Mouse (Mus musculus) intestine, postnatal 0 days (tissue): ENCODE results near the gene Bag5. TPM values are rescaled to one million over a fixed set of nuclear protein-coding genes. Genes with fewer than 3 reads are reported as not detected.
"Not testable (repeated sequence)": the region's sequence is repeated elsewhere in the genome, so short reads cannot be mapped to it uniquely, and the experiment has no call there.

Experiments used
- ATAC-seq: fragments of 200-750 bp; cut with Nextera tagmentation; 2 replicates; pipeline ENCODE4 v1.8.0; 2017; ENCODE audit warnings: mild to moderate bottlenecking, moderate TSS enrichment, moderate library complexity
- H3K27ac ChIP-seq: fragments of 300-500 bp; sonication (generic); 2 replicates; pipeline ENCODE4 v1.5.1; 2014; ENCODE audit warnings: mild to moderate bottlenecking, low read depth, low read length, moderate library complexity
- H3K27me3 ChIP-seq: fragments of 300-500 bp; sonication (generic); replicated peaks from 2 replicates; pipeline ENCODE4 v1.6.1; 2014; ENCODE audit warnings: low read length, mixed read lengths; ENCODE audit not compliant: control insufficient read depth, insufficient read depth
- H3K36me3 ChIP-seq: fragments of 300-500 bp; sonication (generic); 2 replicates; pipeline ENCODE4 v1.6.1; 2014; ENCODE audit warnings: mild to moderate bottlenecking, moderate library complexity; ENCODE audit not compliant: control insufficient read depth, insufficient read depth
- H3K4me1 ChIP-seq: fragments of 300-500 bp; sonication (generic); replicated peaks from 2 replicates; pipeline ENCODE4 v1.6.1; 2014; ENCODE audit warnings: antibody characterized with exemption, low read length, mixed read lengths; ENCODE audit not compliant: control insufficient read depth, insufficient read depth
- H3K4me2 ChIP-seq: fragments of 300-500 bp; sonication (generic); replicated peaks from 2 replicates; pipeline ENCODE4 v1.6.1; 2014; ENCODE audit warnings: low read depth, mild to moderate bottlenecking, moderate library complexity
- H3K4me3 ChIP-seq: fragments of 300-500 bp; sonication (generic); 2 replicates; pipeline ENCODE4 v1.5.1; 2014; ENCODE audit warnings: low read depth, low read length
- H3K9ac ChIP-seq: fragments of 300-500 bp; sonication (generic); 2 replicates; pipeline ENCODE4 v1.6.1; 2014; ENCODE audit warnings: mild to moderate bottlenecking, low read depth, low read length
- H3K9me3 ChIP-seq: fragments of 300-500 bp; sonication (generic); 2 replicates; pipeline ENCODE4 v1.6.1; 2016; ENCODE audit warnings: mixed run types; ENCODE audit not compliant: control insufficient read depth
- CTCF ChIP-seq: sonication (generic); IDR thresholded peaks from 2 replicates; pipeline ENCODE4 v1.5.1; 2016; ENCODE audit warnings: low read depth, mild to moderate bottlenecking, control low read depth, antibody characterized with exemption, moderate library complexity
- WGBS: fragments of 180-500 bp; shearing (Covaris S2); extraction: QIAGEN DNeasy Blood & Tissue Kit; methylation state at CpG from one replicate; pipeline ENCODE4 v1.1.7; 2014; 5-methylcytosine and 5-hydroxymethylcytosine counted together
- polyA plus RNA-seq: library from polyadenylated mRNA; unstranded; fragments of >200 nt; fragmentation: Nextera tagmentation; extraction: Ambion mirVana; gene quantifications from 2 replicates; pipeline ENCODE4 v1.2.1, GENCODE M21; 2015

Gene Bag5
- polyA plus RNA-seq, 1 experiment from 2014 or later: 29.6 TPM

DNA sequence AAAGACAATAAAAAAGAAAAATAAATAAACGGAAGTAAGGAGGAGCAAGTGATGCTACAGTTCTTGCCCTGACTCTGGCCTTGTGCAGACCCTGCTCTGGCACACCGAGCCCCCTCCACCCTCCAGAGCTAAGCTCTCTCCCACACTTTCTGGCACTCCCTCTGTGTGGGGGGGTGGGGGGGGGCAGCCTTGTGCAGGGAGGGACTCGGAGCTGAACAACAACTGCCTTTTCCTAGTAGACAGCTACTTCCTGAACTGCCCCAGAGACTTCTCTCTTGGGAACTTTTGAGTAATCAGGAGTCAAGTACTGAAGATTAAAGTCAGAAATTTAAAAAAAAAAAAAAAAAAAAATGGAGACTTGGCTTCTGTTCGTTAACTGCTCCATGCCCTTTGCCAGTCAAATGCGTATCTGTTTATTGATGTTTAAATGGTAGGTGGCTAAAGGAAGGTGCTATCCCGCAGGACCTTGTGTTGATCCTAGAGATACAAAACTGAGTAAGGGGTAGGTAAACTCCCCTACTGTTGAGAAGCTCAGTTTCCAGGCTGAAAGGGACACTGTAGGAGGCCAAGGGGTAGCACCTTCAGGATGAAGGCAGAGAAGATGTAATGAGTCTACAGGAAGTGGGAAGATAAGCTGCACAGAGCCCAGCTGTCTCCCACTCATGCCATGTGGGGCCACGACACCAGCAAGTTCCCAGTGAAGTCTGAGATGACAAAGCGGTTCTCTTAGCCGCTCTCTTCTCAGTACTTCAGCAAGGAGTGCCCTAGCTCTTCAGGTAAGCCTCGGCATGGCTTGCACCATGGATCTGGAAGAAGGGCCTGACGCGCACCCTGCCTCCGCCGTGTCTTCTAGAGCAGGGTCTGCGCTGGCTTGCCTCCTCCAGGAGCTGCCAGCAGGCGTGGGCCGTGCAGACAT lies 49.6 kb downstream of the Bag5 start:
- no peak for ATAC-seq
- H3K27ac ChIP-seq: no peak overlapping the region
- no peaks in the 10 kb centered on the region for H3K4me1 ChIP-seq
- peaks cover 15% of the 10 kb centered on the region for H3K36me3 ChIP-seq
- no peak overlapping the region for H3K4me2 ChIP-seq
- no peak overlapping the region for H3K9ac ChIP-seq
- no peaks in the 10 kb centered on the region for H3K9me3 ChIP-seq
- WGBS: 59% methylated on average over 17 of the region's 17 CpGs
- no peaks in the 10 kb centered on the region for H3K27me3 ChIP-seq
- no peak overlapping the region for H3K4me3 ChIP-seq
- TF ChIP-seq CTCF: no peak; the same call in 1 of the 2 replicates

DNA sequence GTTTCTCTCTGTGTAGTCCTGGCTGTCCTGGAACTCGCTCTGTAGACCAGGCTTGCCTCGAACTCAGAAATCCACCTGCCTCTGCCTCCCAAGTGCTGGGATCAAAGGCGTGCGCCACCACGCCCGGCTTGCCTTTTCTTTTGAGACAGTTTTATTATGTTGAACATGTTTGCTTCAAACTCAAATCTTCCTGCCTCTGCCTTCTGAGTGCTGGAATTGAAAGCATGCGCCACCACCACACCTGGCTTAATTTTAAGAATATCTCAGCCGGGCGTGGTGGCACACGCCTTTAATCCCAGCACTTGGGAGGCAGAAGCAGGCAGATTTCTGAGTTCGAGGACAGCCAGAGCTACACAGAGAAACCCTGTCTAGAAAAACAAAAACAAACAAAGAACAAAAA lies 51.5 kb downstream of the Bag5 start:
- not testable (repeated sequence) for H3K27ac ChIP-seq, H3K27me3 ChIP-seq, H3K9me3 ChIP-seq, H3K4me3 ChIP-seq, H3K4me1 ChIP-seq, H3K4me2 ChIP-seq, H3K9ac ChIP-seq, ATAC-seq
- WGBS: 98% methylated on average over 11 of the region's 11 CpGs
- H3K36me3 ChIP-seq: peaks cover 30% of the 10 kb centered on the region

DNA sequence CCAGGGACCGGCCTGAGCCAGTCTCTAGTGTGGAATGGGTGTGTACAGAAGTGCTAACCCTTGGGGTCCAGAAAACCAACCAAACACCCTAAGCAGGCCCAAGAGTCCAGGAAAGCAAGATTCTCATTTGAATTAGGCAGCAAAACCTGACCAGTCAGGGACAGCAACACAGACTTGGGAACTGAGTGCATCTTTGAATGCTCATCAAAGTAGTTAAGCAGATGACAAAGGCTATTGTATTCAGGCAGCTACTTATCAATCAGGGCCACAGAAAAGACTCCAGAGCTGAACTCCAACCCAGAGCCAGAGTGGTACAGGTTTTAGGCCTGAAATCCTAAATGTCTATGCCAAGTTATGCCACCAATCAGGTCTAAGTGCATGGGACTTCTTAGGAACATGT lies 52.4 kb downstream of the Bag5 start:
- ATAC-seq: no peak
- H3K27ac ChIP-seq: no peak overlapping the region
- H3K27me3 ChIP-seq: no peaks in the 10 kb centered on the region
- H3K4me2 ChIP-seq: no peak overlapping the region
- H3K36me3 ChIP-seq: peaks cover 38% of the 10 kb centered on the region
- H3K9me3 ChIP-seq: no peaks in the 10 kb centered on the region
- no peaks in the 10 kb centered on the region for H3K4me1 ChIP-seq
- no peak overlapping the region for H3K4me3 ChIP-seq
- H3K9ac ChIP-seq: no peak overlapping the region
- no peak for TF ChIP-seq CTCF
- WGBS: 88% methylated on average over 1 of the region's 1 CpGs

Other genes with a start within 250 kb of the Bag5 start
- 7.3 and 8.6 TPM in 2 replicates for gene Gm266, start 227.4 kb downstream of the Bag5 start, polyA plus RNA-seq
- gene Eif5, start 175.2 kb downstream of the Bag5 start, polyA plus RNA-seq: 632 and 663 TPM in 2 replicates
- 24.7 and 25.5 TPM in 2 replicates for gene Mark3, start 138.7 kb downstream of the Bag5 start, polyA plus RNA-seq
- 628 and 645 TPM in 2 replicates for gene Ckb, start 40.9 kb downstream of the Bag5 start, polyA plus RNA-seq
- gene Trmt61a, start 35.2 kb downstream of the Bag5 start, polyA plus RNA-seq: 5.6 TPM in 2 replicates
- 42.6 and 44.8 TPM in 2 replicates for gene Apopt1, start within 50 bp of the Bag5 start, polyA plus RNA-seq
- 42.9 and 45.7 TPM in 2 replicates for gene Klc1, start 45.6 kb upstream of the Bag5 start, polyA plus RNA-seq
- gene Xrcc3, start 100.6 kb upstream of the Bag5 start, polyA plus RNA-seq: 3.4 and 6.1 TPM in 2 replicates
- 104 and 107 TPM in 2 replicates for gene Zfyve21, start 100.9 kb upstream of the Bag5 start, polyA plus RNA-seq
- gene Ppp1r13b, start 194.9 kb upstream of the Bag5 start, polyA plus RNA-seq: 13.6 and 16.7 TPM in 2 replicates